Mouse (Mus musculus) stomach, embryonic 16.5 days (tissue): ENCODE data around the gene Nup205. TPM values are rescaled to one million over a fixed set of nuclear protein-coding genes. Genes with fewer than 3 reads are reported as not detected.
A peak's percentile ranks its signal among the peaks of the same experiment; 100 is the strongest.

Experiments
- ATAC-seq: fragments of 200-750 bp; cut with Nextera tagmentation; 2 replicates; pipeline ENCODE4 v1.8.0; 2017; ENCODE audit warnings: moderate number of reproducible peaks, moderate TSS enrichment; ENCODE audit not compliant: insufficient read depth, low FRiP score
- H3K27ac ChIP-seq: fragments of 300-500 bp; sonication (generic); 2 replicates; pipeline ENCODE4 v1.5.1; 2014; ENCODE audit warnings: low read length
- H3K27me3 ChIP-seq: fragments of 300-500 bp; sonication (generic); 2 replicates; pipeline ENCODE4 v1.6.1; 2014; ENCODE audit warnings: low read length, control low read depth, mixed read lengths; ENCODE audit not compliant: control insufficient read depth, insufficient read depth
- H3K36me3 ChIP-seq: fragments of 300-500 bp; sonication (generic); 2 replicates; pipeline ENCODE4 v1.6.1; 2014; ENCODE audit warnings: low read length; ENCODE audit not compliant: control insufficient read depth, insufficient read depth
- H3K4me1 ChIP-seq: fragments of 300-500 bp; sonication (generic); 2 replicates; pipeline ENCODE4 v1.6.1; 2014; ENCODE audit warnings: low read length, control low read depth, mixed read lengths; ENCODE audit not compliant: control insufficient read depth, insufficient read depth
- H3K4me2 ChIP-seq: fragments of 300-500 bp; sonication (generic); 2 replicates; pipeline ENCODE4 v1.6.1; 2014; ENCODE audit warnings: low read depth, low read length, mixed read lengths
- H3K4me3 ChIP-seq: fragments of 300-500 bp; sonication (generic); replicated peaks from 2 replicates; pipeline ENCODE4 v1.5.1; 2014; ENCODE audit warnings: mild to moderate bottlenecking, low read length
- H3K9ac ChIP-seq: fragments of 300-500 bp; sonication (generic); 2 replicates; pipeline ENCODE4 v1.6.1; 2014; ENCODE audit warnings: low read length
- H3K9me3 ChIP-seq: fragments of 300-500 bp; sonication (generic); replicated peaks from 2 replicates; pipeline ENCODE4 v1.6.1; 2016; ENCODE audit warnings: low read length, control low read depth; ENCODE audit not compliant: control insufficient read depth
- WGBS: fragments of 180-500 bp; shearing (Covaris S2); extraction: QIAGEN DNeasy Blood & Tissue Kit; methylation state at CpG from one replicate; pipeline ENCODE4 v1.1.7; 2014; 5-methylcytosine and 5-hydroxymethylcytosine counted together
- polyA plus RNA-seq: library from polyadenylated mRNA; unstranded; fragments of >200 nt; fragmentation: Nextera tagmentation; extraction: Ambion mirVana; gene quantifications from 2 replicates; pipeline ENCODE4 v1.2.1, GENCODE M21; 2015

Nup205 gene
- polyA plus RNA-seq, 1 experiment from 2014 or later: 30.8 TPM

DNA sequence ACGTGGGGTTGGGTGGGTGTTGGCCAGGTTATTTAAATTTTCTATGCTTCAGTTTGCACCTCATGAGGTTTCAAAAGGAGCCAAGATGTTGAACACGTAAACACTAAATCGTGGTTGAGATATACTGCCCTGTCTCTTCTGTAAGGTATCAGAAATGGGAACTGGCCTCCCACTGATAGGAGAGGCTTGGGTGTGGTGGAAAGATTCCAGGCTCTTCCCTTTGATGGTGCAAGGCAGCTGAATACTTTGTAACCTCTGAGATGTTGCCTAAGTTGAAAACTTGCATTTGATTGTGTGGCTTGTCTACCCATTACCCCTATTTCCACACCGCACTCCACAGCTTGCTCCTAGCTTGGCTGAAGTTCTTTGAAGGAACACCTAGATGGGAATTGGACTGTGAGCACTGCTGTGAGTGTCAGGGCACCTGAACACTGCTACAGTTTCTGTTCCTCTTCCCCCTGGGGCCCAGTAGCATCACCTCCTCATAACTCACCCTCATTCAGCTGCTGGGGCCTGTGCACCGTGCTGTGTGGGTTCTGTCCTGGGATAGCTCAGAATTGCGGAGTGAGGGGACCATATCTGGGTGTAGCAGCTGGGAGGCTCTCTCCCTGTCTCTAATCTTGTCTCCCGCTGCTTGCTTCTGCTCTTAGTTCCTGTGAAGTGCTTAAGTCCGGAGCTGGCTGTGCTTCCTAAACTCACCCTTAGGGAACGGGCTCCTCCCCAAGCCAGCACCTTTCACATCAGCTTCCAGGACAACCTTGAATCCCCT, 77.1 kb downstream of the Nup205 start:
- H3K4me3 ChIP-seq: peak overlapping the region; percentile 80
- H3K9ac ChIP-seq: peak overlapping the region; percentile 88
- H3K9me3 ChIP-seq: no peaks in the 10 kb centered on the region
- no peaks in the 10 kb centered on the region for H3K27me3 ChIP-seq
- H3K27ac ChIP-seq: no peak overlapping the region
- no peaks in the 10 kb centered on the region for H3K36me3 ChIP-seq
- peak overlapping the region; percentile 63 for H3K4me2 ChIP-seq
- H3K4me1 ChIP-seq: peaks cover 38% of the 10 kb centered on the region
- WGBS: 38% methylated on average over 9 of the region's 9 CpGs
- ATAC-seq: no peak

- Histone ChIP-seq H3K9ac (peak overlapping the region; percentile 88; the same call in 1 of the 2 replicates), H3K27me3 (no peaks in the 10 kb centered on the region), H3K4me3 (peak overlapping the region; percentile 80), H3K9me3 (no peaks in the 10 kb centered on the region), H3K4me1 (peaks cover 38% of the 10 kb centered on the region), H3K27ac (no peak overlapping the region), H3K4me2 (peak overlapping the region; percentile 63), H3K36me3 (no peaks in the 10 kb centered on the region)
- ATAC-seq: no peak
- WGBS: 65% methylated on average over 12 of the region's 12 CpGs
Measured at GRCm38 (mm10) chr6:35255017-35255416, 77.8 kb downstream of the Nup205 start.

- no peaks in the 10 kb centered on the region for H3K9me3 ChIP-seq
- H3K27ac ChIP-seq: no peak overlapping the region
- H3K4me2 ChIP-seq: no peak overlapping the region
- peaks cover 38% of the 10 kb centered on the region for H3K4me1 ChIP-seq
- WGBS: 63% methylated on average over 7 of the region's 7 CpGs
- ATAC-seq: no peak
- no peaks in the 10 kb centered on the region for H3K36me3 ChIP-seq
- H3K9ac ChIP-seq: no peak overlapping the region
- H3K27me3 ChIP-seq: no peaks in the 10 kb centered on the region
- no peak overlapping the region for H3K4me3 ChIP-seq
Measured at GRCm38 (mm10) chr6:35256691-35257090, 79.5 kb downstream of the Nup205 start.

DNA sequence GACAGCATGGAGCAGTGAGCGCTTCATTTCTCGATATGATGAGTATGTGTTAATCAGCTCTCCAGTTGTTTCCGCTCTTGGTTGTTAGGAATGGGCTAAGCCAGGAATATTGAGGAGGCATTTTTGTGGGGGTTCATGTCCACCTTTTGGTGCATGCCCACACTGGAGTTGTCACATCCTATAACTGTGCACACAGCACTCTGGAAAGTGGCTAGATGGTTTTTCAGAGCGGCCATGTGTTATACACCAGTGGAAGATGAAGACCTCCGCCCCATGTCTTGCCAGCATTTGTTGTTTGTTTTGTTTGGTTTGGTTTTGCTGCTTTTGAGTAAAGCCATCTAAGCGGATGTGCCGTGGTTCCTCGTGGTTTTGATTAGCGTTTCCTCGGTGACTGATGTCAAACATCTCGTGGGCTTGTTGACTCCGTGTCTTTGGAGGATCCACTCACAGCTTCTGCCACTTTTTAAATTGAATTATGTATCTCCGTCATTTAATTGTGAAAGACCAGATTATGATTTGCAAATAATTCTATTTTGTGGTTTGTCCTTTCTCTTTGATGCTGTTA, 80.5 kb downstream of the Nup205 start:
- Histone ChIP-seq H3K4me1 (peaks cover 38% of the 10 kb centered on the region), H3K4me2 (no peak overlapping the region), H3K9me3 (no peaks in the 10 kb centered on the region), H3K36me3 (0 out of 2 replicates have a peak, but pooled peaks cover under 1% of the 10 kb centered on the region), H3K9ac (no peak overlapping the region), H3K27ac (no peak overlapping the region), H3K4me3 (no peak overlapping the region), H3K27me3 (no peaks in the 10 kb centered on the region)
- no peak for ATAC-seq
- WGBS: 85% methylated on average over 13 of the region's 13 CpGs

DNA sequence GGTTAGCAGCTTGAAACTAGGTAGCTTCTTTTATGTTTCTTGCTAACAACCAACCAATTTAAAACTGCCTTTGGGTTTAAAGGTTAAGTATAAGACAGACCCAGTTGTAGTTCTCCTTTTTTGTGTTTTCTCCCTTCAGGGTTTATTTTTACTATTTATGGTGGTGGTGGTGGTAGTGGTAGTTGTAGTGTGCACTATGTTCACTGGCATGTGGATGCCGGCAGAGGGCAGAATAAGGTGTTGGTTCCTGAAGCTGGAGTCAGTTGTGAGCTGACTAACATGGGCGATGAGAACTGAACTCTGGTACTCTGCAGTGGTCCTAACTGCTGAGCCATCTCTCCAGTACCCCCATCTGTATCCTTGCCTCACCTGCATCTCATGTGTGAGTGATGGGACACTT, 81.7 kb downstream of the Nup205 start:
- H3K27ac ChIP-seq: no peak overlapping the region
- H3K9me3 ChIP-seq: no peaks in the 10 kb centered on the region
- 98% methylated on average over 2 of the region's 2 CpGs for WGBS
- H3K36me3 ChIP-seq: 0 out of 2 replicates have a peak, but pooled peaks cover 4% of the 10 kb centered on the region
- H3K4me3 ChIP-seq: no peak overlapping the region
- no peak overlapping the region for H3K9ac ChIP-seq
- ATAC-seq: no peak
- no peaks in the 10 kb centered on the region for H3K27me3 ChIP-seq
- no peak overlapping the region for H3K4me2 ChIP-seq
- peaks cover 31% of the 10 kb centered on the region for H3K4me1 ChIP-seq

DNA sequence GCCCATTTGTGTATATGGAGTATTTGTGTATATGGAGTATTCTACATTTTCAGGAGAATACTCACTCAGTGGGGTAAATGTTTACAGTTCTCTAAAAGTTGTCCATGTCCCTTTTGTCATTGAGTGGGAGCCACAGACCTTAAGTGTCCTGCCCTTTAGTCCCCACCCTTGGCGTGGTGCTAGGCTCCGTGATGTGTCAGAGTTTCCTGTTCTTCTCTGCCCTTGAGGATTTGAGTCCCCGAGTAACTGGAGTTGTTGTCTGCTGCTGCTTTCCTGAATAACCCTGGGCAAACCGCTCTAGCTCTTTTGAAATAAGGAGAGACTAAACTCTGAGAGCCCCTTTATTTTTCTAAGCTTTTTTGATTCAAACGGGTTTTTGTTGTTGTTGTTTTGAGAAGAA, 82.3 kb downstream of the Nup205 start:
- no peaks in the 10 kb centered on the region for H3K27me3 ChIP-seq
- H3K4me2 ChIP-seq: no peak overlapping the region
- H3K9ac ChIP-seq: no peak overlapping the region
- no peak overlapping the region for H3K27ac ChIP-seq
- 70% methylated on average over 5 of the region's 5 CpGs for WGBS
- H3K36me3 ChIP-seq: 0 out of 2 replicates have a peak, but pooled peaks cover 4% of the 10 kb centered on the region
- ATAC-seq: no peak
- H3K9me3 ChIP-seq: no peaks in the 10 kb centered on the region
- peaks cover 25% of the 10 kb centered on the region for H3K4me1 ChIP-seq
- no peak overlapping the region for H3K4me3 ChIP-seq

GRCm38 (mm10) chr6:35260531-35260930, 83.3 kb downstream of the Nup205 start:
- Histone ChIP-seq H3K4me2 (no peak overlapping the region), H3K27me3 (no peaks in the 10 kb centered on the region), H3K27ac (no peak overlapping the region), H3K9me3 (no peaks in the 10 kb centered on the region), H3K36me3 (0 out of 2 replicates have a peak, but pooled peaks cover 4% of the 10 kb centered on the region), H3K4me1 (peaks cover 15% of the 10 kb centered on the region; the same call in 1 of the 2 replicates), H3K9ac (no peak overlapping the region), H3K4me3 (no peak overlapping the region)
- no peak for ATAC-seq
- 78% methylated on average over 7 of the region's 7 CpGs for WGBS

DNA sequence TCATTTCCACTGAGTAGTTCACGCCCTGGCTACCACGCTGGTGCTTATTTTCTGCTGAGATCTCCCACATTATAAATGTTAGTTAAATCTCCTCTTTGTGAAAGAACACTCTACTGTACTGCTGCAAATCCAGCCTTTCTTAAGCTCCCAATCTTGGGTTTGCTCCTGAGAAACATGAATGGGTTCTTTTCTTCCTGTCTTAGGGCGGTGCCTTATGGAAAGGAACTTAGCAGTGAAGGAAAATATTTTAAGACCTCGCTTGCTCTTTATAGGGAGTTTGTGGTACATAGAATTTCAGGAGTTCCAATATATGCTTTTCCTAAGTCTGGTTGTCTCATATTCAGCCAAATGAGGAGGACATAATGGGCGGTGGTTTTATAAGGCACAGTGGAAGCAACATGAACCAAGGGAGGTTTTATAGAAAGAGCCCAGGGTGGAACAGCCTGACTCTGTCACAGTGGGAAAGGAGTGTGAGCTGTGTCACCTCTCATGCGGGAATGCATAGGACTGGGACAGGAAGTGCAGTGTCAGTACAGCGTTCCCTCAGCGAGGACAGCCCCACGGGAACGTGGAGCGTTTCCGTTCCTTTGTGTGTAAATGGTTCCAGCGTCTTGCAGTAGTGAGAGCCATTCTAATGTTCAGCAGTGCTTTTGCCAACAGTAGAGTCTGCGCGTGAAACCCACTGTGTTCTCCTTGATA, 88.5 kb downstream of the Nup205 start:
- Histone ChIP-seq H3K4me2 (no peak overlapping the region), H3K4me3 (no peak overlapping the region), H3K4me1 (no peaks in the 10 kb centered on the region), H3K27me3 (no peaks in the 10 kb centered on the region), H3K27ac (no peak overlapping the region), H3K9ac (no peak overlapping the region), H3K36me3 (0 out of 2 replicates have a peak, but pooled peaks cover 4% of the 10 kb centered on the region), H3K9me3 (0 out of 2 replicates have a peak, but pooled peaks cover 2% of the 10 kb centered on the region)
- 77% methylated on average over 15 of the region's 15 CpGs for WGBS
- ATAC-seq: no peak

DNA sequence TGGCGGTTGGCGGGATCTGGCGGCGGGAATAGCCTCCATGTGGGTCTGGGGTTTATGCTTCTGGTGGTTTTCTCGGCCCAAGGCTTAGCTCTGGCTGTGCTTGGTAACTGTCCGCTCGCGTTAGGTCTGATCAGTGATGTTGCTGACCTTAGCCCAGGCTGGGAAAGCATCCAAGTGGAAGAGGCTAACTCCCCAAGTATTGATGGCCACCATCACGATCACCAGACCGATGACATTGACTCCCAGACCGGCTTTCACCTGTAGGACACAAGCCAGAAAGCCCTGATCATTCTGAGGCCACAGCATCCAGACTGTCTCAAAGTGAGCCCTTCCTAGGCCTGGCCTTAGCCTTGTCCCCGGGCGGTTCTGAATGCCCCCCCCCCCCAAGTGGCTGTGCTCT, 91.5 kb downstream of the Nup205 start:
- ATAC-seq: no peak

More for the DNA sequence above, 91.5 kb downstream of the Nup205 start:
- no peaks in the 10 kb centered on the region for H3K27me3 ChIP-seq
- H3K36me3 ChIP-seq: no peaks in the 10 kb centered on the region
- H3K9me3 ChIP-seq: 0 out of 2 replicates have a peak, but pooled peaks cover 2% of the 10 kb centered on the region
- H3K9ac ChIP-seq: no peak overlapping the region
- WGBS: 94% methylated on average over 13 of the region's 13 CpGs
- H3K4me3 ChIP-seq: no peak overlapping the region
- no peaks in the 10 kb centered on the region for H3K4me1 ChIP-seq
- H3K27ac ChIP-seq: no peak overlapping the region
- H3K4me2 ChIP-seq: no peak overlapping the region
